Mouse (Mus musculus): ENCODE data around the gene Maml1.

DNA sequence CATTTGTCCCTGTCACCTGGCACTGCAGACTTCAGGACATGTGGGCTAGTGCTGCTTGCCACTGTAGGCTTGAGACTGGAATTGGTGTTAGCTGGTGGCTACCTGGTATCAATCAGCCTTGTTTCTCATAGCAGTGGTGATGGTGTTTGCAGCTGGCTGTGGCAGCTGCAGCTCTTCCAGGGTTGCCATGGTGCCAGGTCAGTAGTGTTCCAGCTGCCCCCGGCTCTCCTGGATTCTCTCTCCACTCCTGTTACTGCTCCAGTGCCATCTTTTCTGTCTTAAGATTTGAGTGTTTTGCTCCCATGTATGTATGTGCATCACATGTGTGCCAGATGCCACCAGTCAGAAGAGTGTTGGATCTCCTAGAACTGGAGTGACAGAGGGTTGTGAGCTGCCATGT lies 38.7 kb downstream of the Maml1 start:
- no peak for TF ChIP-seq CTCF (IDR thresholded peaks at IDR 0.05; ENCODE audit: low read depth, low read length)
- no peak for TF ChIP-seq POLR2A (IDR thresholded peaks at IDR 0.05; ENCODE audit: borderline replicate concordance, low read depth, low read length)
